Mouse (Mus musculus) lung, postnatal 36 days (tissue): ENCODE measurements at regions not wholly inside any gene's neighbourhood (a gene's known extent, or its start where the extent isn't known, plus 50 kb on each side); places are given as distances from the start of the nearest gene placed in this dataset.

Experiments
- DNase-seq: peaks from one replicate; pipeline ENCODE4 v3.0.0; 2022; ENCODE audit warnings: mixed read lengths

GRCm38 (mm10) chrX:97923956-97924355 lies 224.6 kb upstream of the Ar start:
- peak; percentile 47 for DNase-seq

DNA sequence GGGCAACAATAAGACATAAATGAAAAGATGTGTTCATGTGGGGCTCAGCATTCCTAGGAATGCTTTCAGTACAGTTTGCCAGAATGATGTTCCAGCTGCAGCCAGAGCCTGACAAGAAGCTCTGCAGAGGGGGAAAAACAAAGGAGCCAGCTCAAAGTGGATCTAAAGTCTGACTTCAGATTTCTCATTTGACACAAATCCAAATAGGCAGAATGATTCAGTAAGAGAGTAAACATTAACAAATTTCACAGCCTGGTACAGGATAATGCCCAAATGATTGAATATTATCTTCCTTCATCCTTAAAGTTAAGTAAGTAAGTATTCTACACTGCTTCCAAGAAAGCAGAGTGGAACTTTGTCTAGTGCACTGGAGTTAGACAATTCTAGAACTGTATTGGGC lies 224.2 kb upstream of the Ar start:
- DNase-seq: peak; percentile 1

- no peak for DNase-seq
Observed at GRCm38 (mm10) chrX:97925811-97926210, 222.8 kb upstream of the Ar start.
